Mouse (Mus musculus): Measurements from ENCODE around the gene Ppp1r14c. TPM values are rescaled to one million over a fixed set of nuclear protein-coding genes. Genes with fewer than 3 reads are reported as not detected.

The Ppp1r14c gene
- polyA plus RNA-seq, 1 experiment, result 0.32 TPM

GRCm38 (mm10) chr10:3402284-3402683 lies 36.4 kb downstream of the Ppp1r14c start:
- no peak overlapping the region for H3ac ChIP-seq (ENCODE audit: control insufficient read depth, insufficient read length, low read depth)
- H3K4me3 ChIP-seq (ENCODE audit: insufficient read depth, poor library complexity, severe bottlenecking), result no peak overlapping the region
- TF ChIP-seq MYOD1 (IDR thresholded peaks at IDR 0.05; ENCODE audit: control insufficient read depth, insufficient read length, low read depth) (no peak), MAX (IDR thresholded peaks at IDR 0.05) (no peak), CEBPB (IDR thresholded peaks at IDR 0.05; ENCODE audit: low read depth) (no peak), USF1 (IDR thresholded peaks at IDR 0.05; ENCODE audit: low read depth) (no peak), MYOG (IDR thresholded peaks at IDR 0.05; ENCODE audit: control insufficient read depth, extremely low read depth, insufficient read length) (no peak), FOSL1 (IDR thresholded peaks at IDR 0.05; ENCODE audit: insufficient read depth, low read length, poor library complexity, severe bottlenecking) (no peak), CTCF (IDR thresholded peaks at IDR 0.05; ENCODE audit: control insufficient read depth, insufficient read depth, insufficient read length) (no peak)
- H3K27me3 ChIP-seq (ENCODE audit: control insufficient read depth, insufficient read depth, insufficient read length), result no peaks in the 10 kb centered on the region
- no peaks in the 10 kb centered on the region for H3K36me3 ChIP-seq (ENCODE audit: control insufficient read depth, insufficient read depth)
- no peaks in the 10 kb centered on the region for H3K79me2 ChIP-seq (ENCODE audit: control insufficient read depth, insufficient read depth)
- no peaks in the 10 kb centered on the region for H3K79me3 ChIP-seq (ENCODE audit: low read depth)

GRCm38 (mm10) chr10:3403416-3404137 lies 37.7 kb downstream of the Ppp1r14c start:
- Histone ChIP-seq H3ac (ENCODE audit: control insufficient read depth, insufficient read length, low read depth) (no peak overlapping the region), H3K79me2 (ENCODE audit: control insufficient read depth, insufficient read depth) (no peaks in the 10 kb centered on the region), H3K79me3 (ENCODE audit: low read depth) (no peaks in the 10 kb centered on the region), H3K4me3 (ENCODE audit: insufficient read depth, poor library complexity, severe bottlenecking) (no peak overlapping the region), H3K36me3 (ENCODE audit: control insufficient read depth, insufficient read depth) (no peaks in the 10 kb centered on the region), H3K27me3 (ENCODE audit: control insufficient read depth, insufficient read depth, insufficient read length) (no peaks in the 10 kb centered on the region)
- TF ChIP-seq MYOD1 (IDR thresholded peaks at IDR 0.05; ENCODE audit: control insufficient read depth, insufficient read length, low read depth), result no peak
- no peak for TF ChIP-seq MAX (IDR thresholded peaks at IDR 0.05)
- TF ChIP-seq CEBPB (IDR thresholded peaks at IDR 0.05; ENCODE audit: low read depth), result no peak
- no peak for TF ChIP-seq MYOG (IDR thresholded peaks at IDR 0.05; ENCODE audit: control insufficient read depth, extremely low read depth, insufficient read length)
- no peak for TF ChIP-seq FOSL1 (IDR thresholded peaks at IDR 0.05; ENCODE audit: insufficient read depth, low read length, poor library complexity, severe bottlenecking)
- no peak for TF ChIP-seq USF1 (IDR thresholded peaks at IDR 0.05; ENCODE audit: low read depth)
- TF ChIP-seq CTCF (IDR thresholded peaks at IDR 0.05; ENCODE audit: control insufficient read depth, insufficient read depth, insufficient read length), result no peak

- TF ChIP-seq MYOD1 (IDR thresholded peaks at IDR 0.05; ENCODE audit: control insufficient read depth, insufficient read length, low read depth) (no peak), USF1 (IDR thresholded peaks at IDR 0.05; ENCODE audit: low read depth) (no peak)
- Histone ChIP-seq H3K79me3 (ENCODE audit: low read depth) (no peaks in the 10 kb centered on the region), H3K4me3 (ENCODE audit: insufficient read depth, poor library complexity, severe bottlenecking) (no peak overlapping the region), H3K27me3 (ENCODE audit: control insufficient read depth, insufficient read depth, insufficient read length) (no peaks in the 10 kb centered on the region), H3ac (ENCODE audit: control insufficient read depth, insufficient read length, low read depth) (no peak overlapping the region), H3K79me2 (ENCODE audit: control insufficient read depth, insufficient read depth) (no peaks in the 10 kb centered on the region), H3K36me3 (ENCODE audit: control insufficient read depth, insufficient read depth) (no peaks in the 10 kb centered on the region)
These were observed 38.5 kb downstream of the Ppp1r14c start for GRCm38 (mm10) chr10:3404362-3404761.

- H3ac ChIP-seq (ENCODE audit: control insufficient read depth, insufficient read length, low read depth), result no peak overlapping the region
- TF ChIP-seq FOSL1 (IDR thresholded peaks at IDR 0.05; ENCODE audit: insufficient read depth, low read length, poor library complexity, severe bottlenecking) (no peak), MAX (IDR thresholded peaks at IDR 0.05) (no peak), MYOD1 (IDR thresholded peaks at IDR 0.05; ENCODE audit: control insufficient read depth, insufficient read length, low read depth) (no peak), MYOG (IDR thresholded peaks at IDR 0.05; ENCODE audit: control insufficient read depth, extremely low read depth, insufficient read length) (no peak), CTCF (IDR thresholded peaks at IDR 0.05; ENCODE audit: control insufficient read depth, insufficient read depth, insufficient read length) (no peak), USF1 (IDR thresholded peaks at IDR 0.05; ENCODE audit: low read depth) (no peak), CEBPB (IDR thresholded peaks at IDR 0.05; ENCODE audit: low read depth) (no peak)
- no peaks in the 10 kb centered on the region for H3K79me3 ChIP-seq (ENCODE audit: low read depth)
- H3K27me3 ChIP-seq (ENCODE audit: control insufficient read depth, insufficient read depth, insufficient read length), result no peaks in the 10 kb centered on the region
- H3K36me3 ChIP-seq (ENCODE audit: control insufficient read depth, insufficient read depth), result no peaks in the 10 kb centered on the region
- no peak overlapping the region for H3K4me3 ChIP-seq (ENCODE audit: insufficient read depth, poor library complexity, severe bottlenecking)
- no peaks in the 10 kb centered on the region for H3K79me2 ChIP-seq (ENCODE audit: control insufficient read depth, insufficient read depth)
These were observed 40.4 kb downstream of the Ppp1r14c start for GRCm38 (mm10) chr10:3406280-3406679.

- Histone ChIP-seq H3K27me3 (ENCODE audit: control insufficient read depth, insufficient read depth, insufficient read length) (no peaks in the 10 kb centered on the region), H3K79me2 (ENCODE audit: control insufficient read depth, insufficient read depth) (no peaks in the 10 kb centered on the region), H3K79me3 (ENCODE audit: low read depth) (no peaks in the 10 kb centered on the region), H3K36me3 (ENCODE audit: control insufficient read depth, insufficient read depth) (no peaks in the 10 kb centered on the region), H3K4me3 (ENCODE audit: insufficient read depth, poor library complexity, severe bottlenecking) (no peak overlapping the region), H3ac (ENCODE audit: control insufficient read depth, insufficient read length, low read depth) (no peak overlapping the region)
- no peak for TF ChIP-seq MAX (IDR thresholded peaks at IDR 0.05)
- no peak for TF ChIP-seq CTCF (IDR thresholded peaks at IDR 0.05; ENCODE audit: control insufficient read depth, insufficient read depth, insufficient read length)
- TF ChIP-seq USF1 (IDR thresholded peaks at IDR 0.05; ENCODE audit: low read depth), result no peak
- no peak for TF ChIP-seq MYOD1 (IDR thresholded peaks at IDR 0.05; ENCODE audit: control insufficient read depth, insufficient read length, low read depth)
- no peak for TF ChIP-seq CEBPB (IDR thresholded peaks at IDR 0.05; ENCODE audit: low read depth)
- no peak for TF ChIP-seq MYOG (IDR thresholded peaks at IDR 0.05; ENCODE audit: control insufficient read depth, extremely low read depth, insufficient read length)
- no peak for TF ChIP-seq FOSL1 (IDR thresholded peaks at IDR 0.05; ENCODE audit: insufficient read depth, low read length, poor library complexity, severe bottlenecking)
These were observed 42.3 kb downstream of the Ppp1r14c start for GRCm38 (mm10) chr10:3408036-3408661.

Data from C2C12 (cell line).